22 mouse cellular contexts compared by ENCODE assay signal in the genomic region with DNA sequence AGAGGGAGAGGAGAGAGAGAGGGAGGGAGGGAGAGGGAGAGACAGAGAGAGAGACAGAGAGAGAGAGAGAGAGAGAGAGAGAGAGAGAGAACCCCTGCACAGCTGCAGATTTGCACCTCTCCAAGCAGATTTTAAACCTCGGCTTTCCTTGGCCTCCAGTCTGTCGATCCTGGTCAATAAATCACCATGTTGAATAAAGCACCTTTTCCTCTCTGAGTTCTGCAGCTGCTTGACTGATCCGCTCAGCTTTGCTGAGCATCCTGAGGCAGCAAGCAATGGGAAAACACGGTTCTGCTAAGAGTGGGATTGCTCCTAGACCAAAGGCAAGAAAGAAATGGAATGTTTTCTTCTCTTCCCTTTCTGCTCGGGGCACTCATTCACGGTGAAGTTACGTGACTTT.
DNase-seq lines count a peak whose midpoint lies in the region; ATAC-seq lines count a peak whose summit lies in the region.
"Had no signal": no experiment of that assay in that cellular context is flagged by ENCODE, and none has a peak within 500 bp of the region (broad histone marks: within the 10 kb centered on the region; RNA-seq: fewer than 3 reads in every experiment).

No protein-coding gene starts in this region.

- DNase-seq in hindbrain, embryonic 11.5 days (ENCODE audit: low spot score) = no peak
- no peak for DNase-seq in kidney, postnatal 36 days
- DNase-seq in neural tube, embryonic 10.5 days (ENCODE audit: extremely low spot score, low spot score) = no peak
- DNase-seq in spleen, postnatal 4 days (ENCODE audit: low spot score in 2 of 2) = no peak
- no peak for DNase-seq in right cerebral cortex, adult 2 months (ENCODE audit: low spot score in 2 of 2)
- DNase-seq: cerebellum, adult 11-12 months; cerebellum, postnatal 14 days; gastrocnemius, postnatal 14 days; heart, adult 18-20 months; heart, postnatal 36 days; lung, adult 18-20 months; right cerebral cortex, adult 18-20 months; thymus, postnatal 14 days had no signal

- no peak overlapping the region for H3K4me2 ChIP-seq in hindbrain, embryonic 13.5 days
- no peak overlapping the region for H3K4me2 ChIP-seq in hindbrain, embryonic 11.5 days (replicated peaks; ENCODE audit: low read depth, low read length)
- H3K4me2 ChIP-seq in kidney, embryonic 16.5 days (replicated peaks; ENCODE audit: low read depth, low read length) = 0 out of 2 replicates have a peak overlapping the region, but pooled peaks have one; percentile 3
- H3K4me2 ChIP-seq in neural tube, embryonic 12.5 days (replicated peaks) = peak overlapping the region; percentile 12; the same call in 1 of the 2 replicates
- H3K4me2 ChIP-seq: forebrain, embryonic 12.5 days; liver, embryonic 11.5 days had no signal

- H3K4me1 ChIP-seq in hindbrain, embryonic 13.5 days (replicated peaks) = peaks cover 17% of the 10 kb centered on the region
- H3K4me1 ChIP-seq in hindbrain, embryonic 11.5 days (replicated peaks; ENCODE audit: control insufficient read depth, insufficient read depth, low read length) = no peaks in the 10 kb centered on the region
- H3K4me1 ChIP-seq in kidney, embryonic 16.5 days (ENCODE audit: insufficient read depth, low read length) = peaks cover 17% of the 10 kb centered on the region
- H3K4me1 ChIP-seq in neural tube, embryonic 12.5 days = peaks cover 9% of the 10 kb centered on the region
- H3K4me1 ChIP-seq: forebrain, embryonic 12.5 days had no signal

- no peaks in the 10 kb centered on the region for H3K9me3 ChIP-seq in hindbrain, embryonic 13.5 days
- H3K9me3 ChIP-seq in hindbrain, embryonic 11.5 days (ENCODE audit: control insufficient read depth, low read length) = no peaks in the 10 kb centered on the region
- H3K9me3 ChIP-seq in kidney, embryonic 16.5 days (ENCODE audit: low read length) = no peaks in the 10 kb centered on the region
- H3K9me3 ChIP-seq in neural tube, embryonic 12.5 days = no peaks in the 10 kb centered on the region
- H3K9me3 ChIP-seq: forebrain, embryonic 12.5 days; megakaryocyte, embryonic 14.5 days had no signal

- 0 out of 2 replicates have a peak overlapping the region, but pooled peaks have one; percentile 2 for H3K9ac ChIP-seq in hindbrain, embryonic 13.5 days
- H3K9ac ChIP-seq in hindbrain, embryonic 11.5 days (ENCODE audit: low read depth, low read length) = no peak overlapping the region
- no peak overlapping the region for H3K9ac ChIP-seq in kidney, embryonic 16.5 days (replicated peaks; ENCODE audit: low read length)
- H3K9ac ChIP-seq in neural tube, embryonic 12.5 days = no peak overlapping the region
- H3K9ac ChIP-seq: forebrain, embryonic 12.5 days had no signal

- H3K27me3 ChIP-seq in hindbrain, embryonic 13.5 days = no peaks in the 10 kb centered on the region
- no peaks in the 10 kb centered on the region for H3K27me3 ChIP-seq in hindbrain, embryonic 11.5 days (ENCODE audit: control insufficient read depth, insufficient read depth, low read length)
- no peaks in the 10 kb centered on the region for H3K27me3 ChIP-seq in kidney, embryonic 16.5 days (ENCODE audit: insufficient read depth, low read length)
- no peaks in the 10 kb centered on the region for H3K27me3 ChIP-seq in neural tube, embryonic 12.5 days (replicated peaks)
- H3K27me3 ChIP-seq: CH12.LX; forebrain, embryonic 12.5 days; megakaryocyte, embryonic 14.5 days had no signal

- no peak for ATAC-seq in hindbrain, embryonic 13.5 days (ENCODE audit: low FRiP score)
- ATAC-seq in hindbrain, embryonic 11.5 days (ENCODE audit: low FRiP score) = no peak
- peak; percentile 44; the same call in 1 of the 2 replicates for ATAC-seq in kidney, embryonic 16.5 days (ENCODE audit: low FRiP score, low TSS enrichment)
- no peak for ATAC-seq in neural tube, embryonic 12.5 days (ENCODE audit: low FRiP score, low read depth)
- ATAC-seq: intestine, embryonic 16.5 days had no signal

- 57% methylated on average over 7 of the region's 7 CpGs for WGBS in hindbrain, embryonic 13.5 days
- WGBS in hindbrain, embryonic 11.5 days = 42% methylated on average over 7 of the region's 7 CpGs
- 10% methylated on average over 7 of the region's 7 CpGs for WGBS in kidney, embryonic 16.5 days
- WGBS in neural tube, embryonic 12.5 days = 36% methylated on average over 7 of the region's 7 CpGs

- H3K4me3 ChIP-seq in hindbrain, embryonic 13.5 days = no peak overlapping the region
- H3K4me3 ChIP-seq in hindbrain, embryonic 11.5 days (ENCODE audit: low read depth, low read length) = no peak overlapping the region
- no peak overlapping the region for H3K4me3 ChIP-seq in kidney, embryonic 16.5 days (ENCODE audit: low read length)
- no peak overlapping the region for H3K4me3 ChIP-seq in neural tube, embryonic 12.5 days
- H3K4me3 ChIP-seq: forebrain, embryonic 12.5 days; megakaryocyte, embryonic 14.5 days; myocyte had no signal

- H3K27ac ChIP-seq in hindbrain, embryonic 13.5 days = peak overlapping the region; percentile 59; the same call in 1 of the 2 replicates
- H3K27ac ChIP-seq in hindbrain, embryonic 11.5 days (ENCODE audit: low read depth, low read length) = no peak overlapping the region
- no peak overlapping the region for H3K27ac ChIP-seq in kidney, embryonic 16.5 days (ENCODE audit: low read length)
- H3K27ac ChIP-seq in neural tube, embryonic 12.5 days = no peak overlapping the region
- H3K27ac ChIP-seq: forebrain, embryonic 12.5 days had no signal

- H3K36me3 ChIP-seq in hindbrain, embryonic 13.5 days = no peaks in the 10 kb centered on the region
- no peaks in the 10 kb centered on the region for H3K36me3 ChIP-seq in hindbrain, embryonic 11.5 days (ENCODE audit: control insufficient read depth, insufficient read depth, low read length)
- H3K36me3 ChIP-seq in kidney, embryonic 16.5 days (ENCODE audit: insufficient read depth, low read length) = no peaks in the 10 kb centered on the region
- no peaks in the 10 kb centered on the region for H3K36me3 ChIP-seq in neural tube, embryonic 12.5 days
- H3K36me3 ChIP-seq: forebrain, embryonic 12.5 days had no signal

Comparison
In these comparisons a context has a peak if more than half of its experiments do, and no peak if none do; other contexts are left out.
1. H3K4me2 ChIP-seq: peak in kidney, embryonic 16.5 days (single experiment) and neural tube, embryonic 12.5 days (single experiment); none in hindbrain, embryonic 13.5 days (single experiment) and hindbrain, embryonic 11.5 days (single experiment).